Mouse (Mus musculus) C2C12 (cell line): ENCODE results near the gene Prss50. TPM values are rescaled to one million over a fixed set of nuclear protein-coding genes. Genes with fewer than 3 reads are reported as not detected.
"Not testable (repeated sequence)": the region's sequence is repeated elsewhere in the genome, so short reads cannot be mapped to it uniquely, and the experiment has no call there.

Experiments used
- H3K27me3 ChIP-seq: one replicate; pipeline ENCODE4 v1.6.1; 2011; ENCODE audit not compliant: control insufficient read depth, insufficient read depth, insufficient read length
- H3K36me3 ChIP-seq: one replicate; pipeline ENCODE4 v1.6.1; 2011; ENCODE audit not compliant: control insufficient read depth, insufficient read depth
- H3K4me3 ChIP-seq: one replicate; pipeline ENCODE4 v1.5.1; 2011; ENCODE audit warnings: mild to moderate bottlenecking, control low read depth; ENCODE audit not compliant: poor library complexity, insufficient read depth, severe bottlenecking
- H3K79me2 ChIP-seq: one replicate; pipeline ENCODE4 v1.6.1; 2011; ENCODE audit not compliant: control insufficient read depth, insufficient read depth
- H3K79me3 ChIP-seq: one replicate; pipeline ENCODE4 v1.6.1; 2011; ENCODE audit warnings: low read depth, control low read depth
- H3ac ChIP-seq: one replicate; pipeline ENCODE3; 2011; ENCODE audit warnings: low read depth; ENCODE audit not compliant: control insufficient read depth, insufficient read length
- CEBPB ChIP-seq: IDR thresholded peaks from one replicate; pipeline ENCODE4 v1.6.1; 2011; ENCODE audit warnings: low read depth, mild to moderate bottlenecking, control low read depth, moderate library complexity
- CTCF ChIP-seq: IDR thresholded peaks from one replicate; pipeline ENCODE4 v1.5.1; 2011; ENCODE audit not compliant: control insufficient read depth, insufficient read depth, insufficient read length
- FOSL1 ChIP-seq: IDR thresholded peaks from one replicate; pipeline ENCODE4 v1.8.0; 2011; ENCODE audit warnings: mild to moderate bottlenecking, low read length; ENCODE audit not compliant: poor library complexity, insufficient read depth, severe bottlenecking
- MAX ChIP-seq: IDR thresholded peaks from one replicate; pipeline ENCODE4 v1.6.1; 2011; ENCODE audit warnings: mild to moderate bottlenecking, control low read depth
- MYOD1 ChIP-seq: IDR thresholded peaks from one replicate; pipeline ENCODE4 v1.6.1; 2011; ENCODE audit warnings: low read depth; ENCODE audit not compliant: control insufficient read depth, insufficient read length
- MYOG ChIP-seq: IDR thresholded peaks from one replicate; pipeline ENCODE4 v1.6.1; 2011; ENCODE audit not compliant: control insufficient read depth, insufficient read length; ENCODE audit errors: extremely low read depth
- USF1 ChIP-seq: IDR thresholded peaks from one replicate; pipeline ENCODE4 v1.6.1; 2011; ENCODE audit warnings: low read depth, mild to moderate bottlenecking, control low read depth, moderate library complexity
- long read RNA-seq, 2 experiments: library from polyadenylated mRNA; unstranded; transcript quantifications; one replicate each; pipeline ENCODE4 v2.0.0; 2019 to 2020
- polyA plus RNA-seq: library from polyadenylated mRNA; unstranded; fragments of >200 nt; fragmentation: generic; extraction: Trizol; gene quantifications from one replicate; pipeline ENCODE4 v1.2.1, GENCODE M21; 2012; ENCODE audit warnings: missing spikeins

Gene Prss50
- polyA plus RNA-seq = 0.04 TPM
- long read RNA-seq, experiment 1 = 0 reads
- long read RNA-seq, experiment 2 = 0 reads

DNA sequence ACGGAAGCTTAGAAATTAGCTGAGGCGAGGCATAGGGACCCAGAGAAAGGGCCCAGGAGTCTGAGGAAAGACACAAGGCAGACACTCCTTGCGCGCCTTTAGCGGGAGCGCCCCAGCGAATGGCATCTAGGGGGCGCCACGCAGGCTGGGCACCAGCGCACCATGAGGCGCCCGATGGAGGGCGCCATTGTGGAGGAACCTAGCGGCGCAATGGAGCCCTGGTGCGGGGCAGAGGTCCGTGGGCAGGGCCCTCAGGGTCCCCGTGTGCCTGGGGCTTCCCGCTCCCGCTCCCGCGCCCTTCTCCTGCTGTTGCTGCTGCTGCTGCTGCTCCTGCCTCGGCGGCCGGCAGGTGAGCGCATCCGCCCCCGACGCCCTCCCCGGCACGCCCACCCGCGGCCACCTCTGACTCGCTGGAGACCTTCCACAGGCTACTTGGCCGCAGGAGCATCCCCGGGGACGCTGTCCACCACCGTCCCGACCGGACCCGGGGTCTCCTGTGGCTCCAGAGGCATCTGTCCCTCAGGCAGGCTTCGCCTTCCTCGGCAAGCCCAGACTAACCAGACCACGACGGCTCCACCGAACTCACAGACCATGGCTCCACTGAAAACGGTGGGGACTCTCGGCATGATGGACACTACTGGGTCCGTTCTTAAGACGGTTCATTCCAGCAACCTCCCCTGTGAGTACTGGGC lies at the start of gene Prss50:
Gene Prss50, plus strand, starts transcription at position 187 of the 692 bp plus-strand sequence.
- no peaks in the 10 kb centered on the region for H3K79me2 ChIP-seq
- H3K4me3 ChIP-seq = no peak within 1 kb of the TSS
- H3K79me3 ChIP-seq = no peaks in the 10 kb centered on the region
- no peak within 1 kb of the TSS for H3ac ChIP-seq
- TF ChIP-seq MAX = no peak
- TF ChIP-seq MYOD1 = no peak
- no peak for TF ChIP-seq FOSL1
- no peak for TF ChIP-seq MYOG
- TF ChIP-seq USF1 = no peak
- no peak for TF ChIP-seq CEBPB
- TF ChIP-seq CTCF = no peak
- peaks cover 5% of the 10 kb centered on the region for H3K27me3 ChIP-seq
- no peaks in the 10 kb centered on the region for H3K36me3 ChIP-seq

GRCm38 (mm10) chr9:110810051-110810450 lies 47.7 kb upstream of the Prss50 start:
- H3K36me3 ChIP-seq = no peaks in the 10 kb centered on the region

GRCm38 (mm10) chr9:110813789-110814188 lies 44.0 kb upstream of the Prss50 start, which contains the start of gene Prss44:
Prss44 (plus strand) TSS chr9:110813994.
- TF ChIP-seq FOSL1 = no peak
- TF ChIP-seq MAX = no peak
- TF ChIP-seq USF1 = no peak
- TF ChIP-seq CEBPB = no peak
- no peak for TF ChIP-seq CTCF
- peaks cover 22% of the 10 kb centered on the region for H3K27me3 ChIP-seq
- no peaks in the 10 kb centered on the region for H3K79me3 ChIP-seq
- H3K36me3 ChIP-seq = no peaks in the 10 kb centered on the region
- H3K4me3 ChIP-seq = no peak within 1 kb of the TSS
- no peak within 1 kb of the TSS for H3ac ChIP-seq
- H3K79me2 ChIP-seq = no peaks in the 10 kb centered on the region

More at GRCm38 (mm10) chr9:110810051-110810450, 47.7 kb upstream of the Prss50 start:
- Histone ChIP-seq H3K79me2 (no peaks in the 10 kb centered on the region), H3ac (no peak overlapping the region), H3K4me3 (no peak overlapping the region), H3K27me3 (peaks cover under 1% of the 10 kb centered on the region), H3K79me3 (no peaks in the 10 kb centered on the region)
- TF ChIP-seq MYOG (no peak), CEBPB (no peak), CTCF (no peak), MYOD1 (no peak), USF1 (no peak), FOSL1 (no peak), MAX (no peak)

- not testable (repeated sequence) for H3K36me3 ChIP-seq, H3K79me2 ChIP-seq, H3K79me3 ChIP-seq, H3K4me3 ChIP-seq, H3ac ChIP-seq
- peaks cover 51% of the 10 kb centered on the region for H3K27me3 ChIP-seq
Measured at GRCm38 (mm10) chr9:110820546-110820945, 37.2 kb upstream of the Prss50 start.

DNA sequence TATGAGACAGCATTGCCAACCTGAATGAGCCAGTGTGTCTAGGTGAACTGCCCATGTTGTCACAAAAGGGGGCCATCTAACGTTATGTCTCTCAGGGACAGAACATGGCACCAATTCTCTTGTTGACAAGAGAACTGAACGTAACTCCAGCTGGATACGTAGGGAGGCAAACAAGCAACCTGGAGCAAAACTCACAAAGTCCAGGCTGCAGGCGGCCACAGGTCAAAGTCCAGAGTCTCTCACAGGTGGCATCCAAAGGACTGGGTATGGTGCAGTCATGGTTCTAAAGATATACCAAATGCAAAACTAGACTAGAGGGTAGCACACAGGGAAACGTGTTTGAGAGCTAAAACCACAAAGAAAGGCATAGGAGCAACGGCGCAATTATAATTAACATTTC lies 36.3 kb upstream of the Prss50 start:
- Histone ChIP-seq H3ac (no peak overlapping the region), H3K4me3 (no peak overlapping the region), H3K79me3 (no peaks in the 10 kb centered on the region), H3K27me3 (peaks cover 50% of the 10 kb centered on the region), H3K36me3 (no peaks in the 10 kb centered on the region), H3K79me2 (no peaks in the 10 kb centered on the region)
- TF ChIP-seq MYOD1 (no peak), MAX (no peak), USF1 (no peak), CEBPB (no peak), CTCF (no peak), FOSL1 (no peak), MYOG (no peak)

- H3K79me3 ChIP-seq = no peaks in the 10 kb centered on the region
- TF ChIP-seq FOSL1 = no peak
- no peak for TF ChIP-seq MAX
- no peak for TF ChIP-seq MYOG
- TF ChIP-seq CEBPB = no peak
- TF ChIP-seq MYOD1 = no peak
- TF ChIP-seq CTCF = no peak
- TF ChIP-seq USF1 = no peak
- no peak overlapping the region for H3ac ChIP-seq
- H3K36me3 ChIP-seq = no peaks in the 10 kb centered on the region
- peaks cover 55% of the 10 kb centered on the region for H3K27me3 ChIP-seq
- no peak overlapping the region for H3K4me3 ChIP-seq
- no peaks in the 10 kb centered on the region for H3K79me2 ChIP-seq
Measured at GRCm38 (mm10) chr9:110825426-110825825, 32.3 kb upstream of the Prss50 start.
